Mouse (Mus musculus) C2C12 (cell line): Measurements from ENCODE around the gene 1700028J19Rik. TPM values are rescaled to one million over a fixed set of nuclear protein-coding genes. Genes with fewer than 3 reads are reported as not detected.
"Not testable (repeated sequence)": the region's sequence is repeated elsewhere in the genome, so short reads cannot be mapped to it uniquely, and the experiment has no call there.

ENCODE experiments used
- H3K27me3 ChIP-seq: one replicate; pipeline ENCODE4 v1.6.1; 2011; ENCODE audit not compliant: control insufficient read depth, insufficient read depth, insufficient read length
- H3K36me3 ChIP-seq: one replicate; pipeline ENCODE4 v1.6.1; 2011; ENCODE audit not compliant: control insufficient read depth, insufficient read depth
- H3K4me3 ChIP-seq: one replicate; pipeline ENCODE4 v1.5.1; 2011; ENCODE audit warnings: mild to moderate bottlenecking, control low read depth; ENCODE audit not compliant: poor library complexity, insufficient read depth, severe bottlenecking
- H3K79me2 ChIP-seq: one replicate; pipeline ENCODE4 v1.6.1; 2011; ENCODE audit not compliant: control insufficient read depth, insufficient read depth
- H3K79me3 ChIP-seq: one replicate; pipeline ENCODE4 v1.6.1; 2011; ENCODE audit warnings: low read depth, control low read depth
- H3ac ChIP-seq: one replicate; pipeline ENCODE3; 2011; ENCODE audit warnings: low read depth; ENCODE audit not compliant: control insufficient read depth, insufficient read length
- CEBPB ChIP-seq: IDR thresholded peaks from one replicate; pipeline ENCODE4 v1.6.1; 2011; ENCODE audit warnings: low read depth, mild to moderate bottlenecking, control low read depth, moderate library complexity
- CTCF ChIP-seq: IDR thresholded peaks from one replicate; pipeline ENCODE4 v1.5.1; 2011; ENCODE audit not compliant: control insufficient read depth, insufficient read depth, insufficient read length
- FOSL1 ChIP-seq: IDR thresholded peaks from one replicate; pipeline ENCODE4 v1.8.0; 2011; ENCODE audit warnings: mild to moderate bottlenecking, low read length; ENCODE audit not compliant: poor library complexity, insufficient read depth, severe bottlenecking
- MAX ChIP-seq: IDR thresholded peaks from one replicate; pipeline ENCODE4 v1.6.1; 2011; ENCODE audit warnings: mild to moderate bottlenecking, control low read depth
- MYOD1 ChIP-seq: IDR thresholded peaks from one replicate; pipeline ENCODE4 v1.6.1; 2011; ENCODE audit warnings: low read depth; ENCODE audit not compliant: control insufficient read depth, insufficient read length
- MYOG ChIP-seq: IDR thresholded peaks from one replicate; pipeline ENCODE4 v1.6.1; 2011; ENCODE audit not compliant: control insufficient read depth, insufficient read length; ENCODE audit errors: extremely low read depth
- USF1 ChIP-seq: IDR thresholded peaks from one replicate; pipeline ENCODE4 v1.6.1; 2011; ENCODE audit warnings: low read depth, mild to moderate bottlenecking, control low read depth, moderate library complexity
- polyA plus RNA-seq: library from polyadenylated mRNA; unstranded; fragments of >200 nt; fragmentation: generic; extraction: Trizol; gene quantifications from one replicate; pipeline ENCODE4 v1.2.1, GENCODE M21; 2012; ENCODE audit warnings: missing spikeins

1700028J19Rik gene
- polyA plus RNA-seq, 1 experiment: 0.68 TPM

GRCm38 (mm10) chr7:44244080-44244479 lies 2.4 kb downstream of the 1700028J19Rik start:
- TF ChIP-seq MAX (no peak), CEBPB (no peak), FOSL1 (no peak), MYOG (no peak), CTCF (no peak), USF1 (no peak), MYOD1 (no peak)
- peaks cover 34% of the 10 kb centered on the region for H3K79me2 ChIP-seq
- H3K36me3 ChIP-seq: peaks cover 10% of the 10 kb centered on the region
- peaks cover 22% of the 10 kb centered on the region for H3K79me3 ChIP-seq
- no peak overlapping the region for H3K4me3 ChIP-seq
- H3K27me3 ChIP-seq: peaks cover 6% of the 10 kb centered on the region
- no peak overlapping the region for H3ac ChIP-seq

- peaks cover 18% of the 10 kb centered on the region for H3K27me3 ChIP-seq
- no peak overlapping the region for H3ac ChIP-seq
- no peak overlapping the region for H3K4me3 ChIP-seq
- peaks cover 8% of the 10 kb centered on the region for H3K79me2 ChIP-seq
- H3K36me3 ChIP-seq: no peaks in the 10 kb centered on the region
- no peak for TF ChIP-seq MAX
- no peaks in the 10 kb centered on the region for H3K79me3 ChIP-seq
Observed at GRCm38 (mm10) chr7:44241163-44241562, 5.3 kb downstream of the 1700028J19Rik start.

- Histone ChIP-seq H3K4me3 (no peak overlapping the region), H3K27me3 (peaks cover 21% of the 10 kb centered on the region), H3K79me2 (peaks cover 4% of the 10 kb centered on the region), H3ac (no peak overlapping the region), H3K36me3 (no peaks in the 10 kb centered on the region), H3K79me3 (no peaks in the 10 kb centered on the region)
- no peak for TF ChIP-seq FOSL1
- no peak for TF ChIP-seq MYOD1
- TF ChIP-seq MYOG: no peak
- TF ChIP-seq CTCF: no peak
- TF ChIP-seq USF1: no peak
- no peak for TF ChIP-seq MAX
- no peak for TF ChIP-seq CEBPB
Observed at GRCm38 (mm10) chr7:44240712-44241111, 5.8 kb downstream of the 1700028J19Rik start.

GRCm38 (mm10) chr7:44239913-44240312 lies 6.6 kb downstream of the 1700028J19Rik start:
- Histone ChIP-seq H3K79me2 (no peaks in the 10 kb centered on the region), H3K79me3 (no peaks in the 10 kb centered on the region)

GRCm38 (mm10) chr7:44235909-44236308 lies 10.6 kb downstream of the 1700028J19Rik start, which contains the start of gene Gm36864:
Gm36864 (plus strand) TSS chr7:44236177.
- no peak within 1 kb of the TSS for H3K4me3 ChIP-seq
- H3K79me2 ChIP-seq: no peaks in the 10 kb centered on the region
- peaks cover 27% of the 10 kb centered on the region for H3K27me3 ChIP-seq
- TF ChIP-seq FOSL1 (no peak), CEBPB (no peak), USF1 (no peak), MYOG (no peak), CTCF (no peak), MAX (no peak), MYOD1 (no peak)
- no peaks in the 10 kb centered on the region for H3K79me3 ChIP-seq
- no peaks in the 10 kb centered on the region for H3K36me3 ChIP-seq
- no peak within 1 kb of the TSS for H3ac ChIP-seq

More at GRCm38 (mm10) chr7:44239913-44240312, 6.6 kb downstream of the 1700028J19Rik start:
- Histone ChIP-seq H3K27me3 (peaks cover 23% of the 10 kb centered on the region), H3K4me3 (no peak overlapping the region), H3ac (no peak overlapping the region), H3K36me3 (no peaks in the 10 kb centered on the region)
- no peak for TF ChIP-seq CTCF
- no peak for TF ChIP-seq FOSL1
- no peak for TF ChIP-seq MAX
- TF ChIP-seq MYOG: no peak
- no peak for TF ChIP-seq CEBPB
- no peak for TF ChIP-seq USF1
- no peak for TF ChIP-seq MYOD1

GRCm38 (mm10) chr7:44225076-44225475 lies 21.4 kb downstream of the 1700028J19Rik start, which contains the start of gene Klk1:
Klk1 (plus strand) TSS chr7:44225360.
- TF ChIP-seq MYOD1 (no peak), MAX (no peak), MYOG (no peak), USF1 (no peak), CEBPB (no peak), FOSL1 (no peak), CTCF (no peak)
- Histone ChIP-seq H3K36me3 (no peaks in the 10 kb centered on the region), H3K79me2 (no peaks in the 10 kb centered on the region), H3K79me3 (no peaks in the 10 kb centered on the region), H3K4me3 (no peak within 1 kb of the TSS), H3ac (no peak within 1 kb of the TSS), H3K27me3 (peaks cover 26% of the 10 kb centered on the region)

GRCm38 (mm10) chr7:44222335-44222734 lies 24.2 kb downstream of the 1700028J19Rik start:
- not testable (repeated sequence) for H3K36me3 ChIP-seq, H3K79me2 ChIP-seq, H3K4me3 ChIP-seq, H3ac ChIP-seq, H3K79me3 ChIP-seq, H3K27me3 ChIP-seq

GRCm38 (mm10) chr7:44221601-44222000 lies 24.9 kb downstream of the 1700028J19Rik start:
- not testable (repeated sequence) for H3K79me3 ChIP-seq, H3K79me2 ChIP-seq, H3ac ChIP-seq, H3K27me3 ChIP-seq, H3K4me3 ChIP-seq, H3K36me3 ChIP-seq
